Mouse (Mus musculus) CD8-positive naive resting alpha-beta T cell, adult 2 months (primary cell): ENCODE data around the gene Ap5b1.
A peak's percentile ranks its signal among the peaks of the same experiment; 100 is the strongest.

ENCODE experiments used
- DNase-seq, 2 experiments: peaks; one replicate each; pipeline ENCODE4 v3.0.0; 2022; ENCODE audit warnings: low read depth in 2 of 2, low spot score in 2 of 2

Ap5b1 gene

DNA sequence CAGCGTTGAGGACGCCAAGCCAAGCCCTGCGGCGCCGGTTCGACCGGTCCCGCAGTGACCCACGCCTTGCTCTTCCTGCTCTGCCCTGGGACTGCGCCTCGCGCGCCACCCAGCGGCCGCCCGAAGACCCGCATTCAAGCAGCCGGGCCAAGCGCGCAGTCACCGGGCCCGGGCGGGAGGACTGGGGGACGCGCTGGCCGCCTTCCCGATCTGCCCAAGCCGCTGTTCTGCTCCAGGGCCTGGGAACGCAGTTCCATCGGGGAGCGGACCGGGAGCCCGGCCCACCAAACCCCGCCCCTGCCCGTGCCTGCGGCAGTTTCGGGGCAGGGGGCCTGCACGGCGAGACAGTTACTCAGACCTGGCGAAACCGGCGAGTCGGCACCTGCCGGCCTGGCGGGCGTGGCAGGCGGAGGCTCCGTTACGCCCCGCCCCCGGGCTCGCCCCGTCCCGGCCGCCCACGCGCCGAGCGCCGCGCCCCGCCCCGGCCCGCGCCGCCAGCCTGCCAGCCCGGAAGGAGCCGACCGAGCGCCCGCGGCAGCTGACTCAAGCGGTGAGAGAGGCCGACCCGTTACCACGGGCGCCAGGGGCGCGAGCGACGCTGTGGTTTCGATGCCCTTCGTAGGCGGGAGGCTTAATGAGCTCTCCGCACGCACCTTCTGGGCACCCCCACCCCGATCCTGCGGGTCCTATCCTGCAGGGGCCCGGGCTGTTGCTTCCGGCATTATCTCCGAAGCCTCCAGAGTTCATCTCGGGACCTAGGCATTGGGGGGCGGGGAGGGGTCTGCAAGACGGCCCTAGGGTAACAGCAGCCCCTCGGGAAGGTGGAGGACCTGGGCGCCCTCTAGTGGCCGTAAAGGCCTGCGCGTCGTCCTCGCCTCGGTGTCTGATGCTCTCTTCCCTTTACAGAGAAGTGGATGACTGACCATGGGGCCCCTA is at the start of gene Ap5b1:
TSS of gene Ap5b1 (plus strand) at position 492 of the 936 bp plus-strand sequence.
- peak; percentile 84 to 89 for DNase-seq

- DNase-seq, result no peak
These were observed 49.1 kb upstream of the Ap5b1 start for GRCm38 (mm10) chr19:5518721-5519120.

DNA sequence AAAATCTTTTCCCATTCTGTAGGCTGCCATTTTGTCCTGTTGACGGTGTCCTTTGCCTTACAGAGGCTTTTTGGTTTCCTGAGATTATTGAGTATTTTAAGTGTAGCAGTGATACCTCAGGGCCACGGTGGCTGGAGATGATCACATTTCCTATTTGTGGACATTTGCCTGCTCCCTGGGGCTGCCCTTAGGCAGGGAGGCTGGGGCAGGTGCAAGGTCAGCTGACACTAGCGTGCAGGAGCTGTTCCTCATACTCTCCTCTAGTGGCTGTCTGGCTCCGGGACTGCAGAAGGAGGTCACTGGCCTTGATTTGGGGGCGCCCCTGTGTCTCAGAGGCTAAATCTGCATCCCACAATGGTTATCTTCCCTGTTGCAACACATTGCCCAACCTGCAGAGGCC is 42.6 kb upstream of the Ap5b1 start:
- no peak for DNase-seq

DNA sequence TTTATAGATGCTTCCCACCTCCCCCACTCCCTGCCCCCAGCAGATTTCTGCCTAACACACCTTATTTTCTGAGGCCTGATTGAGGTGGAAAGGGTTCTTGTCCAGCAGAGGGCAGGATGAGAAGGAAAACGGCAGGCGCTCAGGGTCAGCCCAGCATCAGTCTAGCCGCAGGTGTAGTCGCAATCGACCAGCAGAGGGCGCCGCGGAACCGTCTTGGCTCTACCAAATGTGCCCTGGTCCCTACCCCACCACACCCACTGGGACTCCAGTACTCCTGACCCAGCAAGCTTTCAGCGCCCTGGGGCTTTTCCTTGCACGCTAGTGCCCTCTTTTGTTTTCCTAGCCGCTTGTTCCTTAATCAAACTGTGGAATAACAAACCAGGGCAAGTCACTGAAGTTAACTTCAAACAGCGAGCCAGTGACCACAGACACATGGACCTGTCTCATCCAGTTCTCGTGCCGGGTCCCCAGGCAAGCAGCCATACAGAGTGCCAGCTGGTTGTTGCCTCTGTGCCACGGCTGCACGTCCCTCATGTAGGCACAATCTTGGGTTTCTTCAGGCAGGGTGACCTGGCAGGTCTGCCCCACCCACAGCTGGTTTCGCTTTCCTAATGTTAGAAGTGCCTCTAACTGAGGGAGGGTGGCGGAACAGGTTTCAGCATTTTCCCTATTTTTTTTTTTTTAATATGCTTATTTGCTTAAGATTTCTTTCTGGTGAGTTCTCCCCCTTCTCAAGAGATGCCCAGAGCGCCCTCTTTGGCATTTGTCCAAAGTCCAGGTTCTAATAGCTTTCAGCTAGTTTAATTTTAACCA is 38.3 kb upstream of the Ap5b1 start:
- peak; percentile 91 to 94 for DNase-seq

DNA sequence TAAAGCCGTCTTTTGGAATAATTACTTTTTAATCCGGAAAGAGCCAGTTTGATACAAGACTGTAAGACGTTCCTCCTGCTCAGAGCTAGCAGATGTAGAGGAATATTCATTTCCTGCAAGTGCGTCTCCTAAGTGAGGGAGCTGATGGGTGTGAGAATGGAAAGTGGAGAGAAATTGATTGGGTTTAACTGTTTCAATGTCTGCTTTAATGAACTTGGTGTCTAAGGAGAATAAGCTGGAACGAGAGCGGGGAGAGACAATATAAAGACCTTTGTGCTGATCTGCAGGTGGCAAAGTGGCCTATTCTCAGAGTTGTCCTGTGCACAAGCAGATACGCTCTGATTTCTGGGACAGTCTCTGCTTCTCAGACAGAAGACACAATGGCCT is 37.7 kb upstream of the Ap5b1 start:
- DNase-seq, result no peak

- DNase-seq, result peak; percentile 16 to 24
These were observed 35.3 kb upstream of the Ap5b1 start for GRCm38 (mm10) chr19:5532520-5532919.

GRCm38 (mm10) chr19:5538786-5539185 is 29.0 kb upstream of the Ap5b1 start:
- DNase-seq, result no peak

DNA sequence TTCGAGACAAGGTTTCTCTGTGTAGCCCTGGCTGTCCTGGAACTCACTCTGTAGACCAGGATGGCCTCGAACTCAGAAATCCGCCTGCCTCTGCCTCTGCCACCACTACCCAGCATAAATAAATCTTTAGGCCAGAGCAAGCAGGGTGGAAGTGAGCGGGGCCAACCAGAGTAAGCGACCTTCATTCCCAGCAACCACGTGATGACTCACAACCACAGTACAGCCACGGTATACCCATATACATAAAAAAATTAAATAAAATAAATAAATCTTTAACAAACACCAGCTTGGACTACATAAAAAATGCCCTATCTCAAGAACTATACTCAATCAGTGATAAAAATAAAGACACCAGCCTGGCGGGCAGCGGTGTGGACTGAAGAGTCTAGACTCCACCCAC is 24.5 kb upstream of the Ap5b1 start:
- no peak for DNase-seq

GRCm38 (mm10) chr19:5544031-5544430 is 23.8 kb upstream of the Ap5b1 start:
- no peak for DNase-seq

DNA sequence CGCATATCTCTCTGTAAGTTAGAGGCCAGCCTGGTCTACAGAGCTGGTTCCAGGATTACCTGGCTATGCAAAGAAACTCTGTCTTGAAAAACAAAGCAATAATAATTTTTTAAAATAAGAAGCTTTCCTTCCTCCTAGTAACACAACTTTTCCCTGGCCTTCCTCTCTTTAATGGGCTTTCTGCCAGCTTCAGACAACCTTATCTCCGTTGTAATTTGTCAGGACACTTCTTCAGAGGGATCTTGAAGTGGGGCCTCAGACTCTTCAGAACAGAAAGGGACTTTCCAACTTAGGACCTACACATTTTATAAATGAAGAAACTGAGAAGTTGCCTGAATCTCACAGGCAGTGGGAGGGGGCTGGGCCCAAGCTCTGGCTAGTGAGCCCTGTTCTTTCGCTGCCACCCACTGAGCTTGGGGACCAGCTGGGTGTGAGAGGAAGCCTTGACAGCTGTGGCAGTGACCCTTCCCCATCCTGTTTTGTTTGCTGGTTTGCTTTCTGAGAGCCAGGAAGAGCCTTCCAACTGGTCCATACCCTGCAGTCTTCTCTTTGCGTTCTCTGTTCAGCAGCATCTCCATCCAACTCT is 20.3 kb upstream of the Ap5b1 start:
- DNase-seq, result no peak

- no peak for DNase-seq
These were observed 14.0 kb upstream of the Ap5b1 start for GRCm38 (mm10) chr19:5553802-5554201.

DNA sequence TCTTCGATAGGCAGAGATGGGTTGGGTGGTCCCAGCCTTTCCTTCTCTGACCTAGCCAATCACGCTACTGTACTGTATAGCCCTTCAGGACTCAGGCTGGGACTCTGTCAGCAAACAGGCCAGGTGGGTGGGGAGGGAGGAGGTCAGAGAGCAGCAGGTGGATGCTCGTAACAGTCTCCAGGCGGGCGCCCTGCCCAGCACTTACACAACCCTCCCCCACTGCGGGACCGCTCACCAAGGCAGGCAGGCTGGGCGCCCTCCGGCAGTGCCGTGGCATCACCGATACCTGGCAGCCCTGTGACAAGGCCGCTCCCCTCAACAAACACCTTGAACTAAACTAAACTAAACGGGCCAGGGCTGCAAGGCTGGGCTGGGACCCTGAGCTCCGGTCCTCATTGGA is 13.6 kb upstream of the Ap5b1 start:
- no peak for DNase-seq

- no peak for DNase-seq
These were observed 9.7 kb upstream of the Ap5b1 start for GRCm38 (mm10) chr19:5558169-5558568.

DNA sequence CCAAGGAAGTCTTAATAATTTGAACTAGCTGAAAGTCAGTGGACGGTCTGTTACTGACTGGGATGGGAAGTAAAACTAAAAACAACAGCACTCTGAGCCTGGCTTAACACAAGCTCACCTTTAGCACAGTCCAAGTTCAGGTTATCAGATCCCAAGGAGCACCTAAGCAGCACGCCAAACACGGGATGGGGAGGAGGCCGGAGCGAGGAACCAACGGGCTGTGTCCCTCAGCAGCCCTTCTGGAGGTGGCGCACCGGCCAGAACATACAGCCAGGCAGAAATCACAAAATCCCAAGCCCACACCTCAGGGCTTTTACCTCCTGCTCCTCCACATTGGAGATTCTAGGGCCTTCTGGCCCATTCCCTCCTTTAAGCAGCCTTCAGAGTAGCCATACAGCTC is 9.1 kb upstream of the Ap5b1 start:
- DNase-seq, result no peak

DNA sequence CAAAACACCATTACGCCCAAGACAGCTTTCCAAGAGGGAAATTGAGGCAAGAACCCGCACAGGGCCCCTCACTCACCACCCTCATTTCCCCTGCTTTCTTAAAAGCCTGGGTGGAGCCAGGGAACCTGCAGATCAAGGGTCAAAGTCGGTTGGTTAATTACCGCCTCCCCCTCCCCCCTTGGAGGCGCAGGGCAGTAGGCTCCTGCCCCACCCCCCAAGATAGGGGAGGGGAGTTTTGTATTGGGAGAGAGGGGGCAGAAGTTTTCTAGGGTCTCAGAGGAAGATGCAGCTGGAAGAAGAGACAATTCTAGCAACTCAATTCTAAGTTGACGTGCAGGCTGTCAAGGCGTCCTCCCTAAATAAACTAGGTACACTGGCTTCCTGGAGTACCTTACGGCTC is 8.6 kb upstream of the Ap5b1 start:
- no peak for DNase-seq

DNA sequence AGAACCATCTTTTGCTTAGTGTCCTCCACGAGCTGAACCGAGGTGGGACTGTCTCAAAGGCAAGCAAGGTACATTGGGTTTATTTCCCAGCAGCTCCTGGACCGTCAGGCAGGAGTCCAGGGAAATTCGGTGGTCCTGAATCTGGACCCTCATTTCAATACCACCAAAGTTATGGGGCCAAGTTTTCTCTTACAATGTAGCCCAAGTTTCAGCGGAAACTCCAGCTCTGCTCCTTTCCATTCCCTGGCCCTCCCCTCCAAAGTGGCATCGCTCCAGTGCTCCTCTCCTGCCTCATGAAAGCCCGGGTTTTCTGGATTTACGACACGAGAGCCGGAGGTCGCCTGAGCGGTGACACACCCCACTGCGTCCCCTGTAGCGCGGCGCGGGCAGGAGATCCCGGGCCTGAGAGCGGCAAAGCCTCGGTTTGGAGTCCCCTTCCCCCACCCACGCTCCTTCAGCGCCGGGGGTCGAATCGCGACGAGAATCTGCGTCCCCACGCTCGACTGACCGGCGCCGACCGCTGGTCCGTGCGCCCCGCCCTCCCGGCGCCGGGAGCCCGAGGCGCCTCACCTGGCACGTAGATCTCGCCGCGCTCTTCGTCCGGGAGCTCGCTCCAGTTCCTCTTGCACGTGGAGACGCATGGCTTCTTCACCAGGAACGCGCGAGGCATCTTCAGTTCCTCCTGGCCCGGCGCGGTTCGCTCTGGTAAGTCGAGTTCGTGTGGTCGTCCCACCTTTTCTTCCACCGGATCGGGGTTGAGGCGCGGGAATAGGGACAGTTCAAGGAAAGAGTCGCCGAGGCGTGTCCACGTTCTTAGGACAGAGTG is 8.0 kb upstream of the Ap5b1 start:
- no peak for DNase-seq

DNA sequence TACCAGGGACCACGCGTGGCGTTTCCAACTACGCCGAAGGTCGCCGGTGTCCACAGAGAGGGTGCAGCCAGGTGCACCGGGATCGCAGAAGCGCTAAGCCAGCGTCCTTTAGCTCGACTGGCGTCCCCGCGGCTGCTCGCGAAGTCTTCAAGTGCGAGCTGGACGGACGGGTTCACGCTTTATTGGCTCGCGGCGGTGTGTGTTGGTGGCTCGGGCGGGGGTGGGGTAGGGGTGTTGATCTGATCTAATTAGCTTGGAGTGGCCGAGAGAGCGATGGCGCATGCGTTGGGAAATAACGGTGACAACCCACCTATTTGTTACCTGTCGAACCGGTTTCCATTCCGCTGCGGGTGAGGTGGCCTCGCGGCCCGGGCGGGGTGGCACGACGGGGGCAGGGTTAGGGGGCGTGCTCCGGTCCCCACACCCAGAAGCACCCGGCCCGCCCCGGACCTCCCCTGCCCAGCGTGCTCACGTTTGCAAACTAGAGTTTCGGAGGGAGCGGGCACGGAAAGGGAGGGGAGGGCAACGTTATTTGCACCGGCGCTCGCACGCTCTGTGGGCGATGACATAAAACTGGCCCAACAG is 7.3 kb upstream of the Ap5b1 start, which contains the start of gene Ovol1:
TSS of gene Ovol1 (minus strand) at position 190 of the 585 bp plus-strand sequence.
- no peak for DNase-seq

DNA sequence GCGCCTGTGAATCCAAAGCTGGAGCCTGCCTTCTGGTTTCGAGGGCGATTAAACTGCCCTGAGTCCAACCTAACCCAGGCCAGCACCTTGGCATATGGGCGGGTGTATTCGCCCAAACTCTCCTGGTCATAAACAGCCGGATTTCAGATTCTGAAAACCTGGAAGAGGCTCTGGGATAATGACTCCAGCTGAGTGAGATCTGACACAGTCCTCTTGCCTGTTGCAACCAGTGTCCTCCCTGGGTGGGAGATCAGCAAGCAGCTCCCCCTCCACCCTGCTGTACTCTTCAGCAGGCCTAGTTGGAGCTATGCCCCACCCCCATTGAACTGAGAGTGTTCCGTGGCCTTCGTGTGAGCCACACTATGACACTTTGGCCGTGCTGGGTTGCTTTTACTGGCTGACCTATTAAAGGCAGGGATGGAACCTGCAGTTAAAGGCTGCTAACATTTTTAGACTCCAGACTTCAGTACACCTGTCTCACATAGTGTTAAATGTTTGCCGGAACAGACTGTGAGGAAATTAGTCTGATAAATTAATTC is 6.5 kb upstream of the Ap5b1 start:
- no peak for DNase-seq

- no peak for DNase-seq
These were observed 5.9 kb upstream of the Ap5b1 start for GRCm38 (mm10) chr19:5561886-5562285.

DNA sequence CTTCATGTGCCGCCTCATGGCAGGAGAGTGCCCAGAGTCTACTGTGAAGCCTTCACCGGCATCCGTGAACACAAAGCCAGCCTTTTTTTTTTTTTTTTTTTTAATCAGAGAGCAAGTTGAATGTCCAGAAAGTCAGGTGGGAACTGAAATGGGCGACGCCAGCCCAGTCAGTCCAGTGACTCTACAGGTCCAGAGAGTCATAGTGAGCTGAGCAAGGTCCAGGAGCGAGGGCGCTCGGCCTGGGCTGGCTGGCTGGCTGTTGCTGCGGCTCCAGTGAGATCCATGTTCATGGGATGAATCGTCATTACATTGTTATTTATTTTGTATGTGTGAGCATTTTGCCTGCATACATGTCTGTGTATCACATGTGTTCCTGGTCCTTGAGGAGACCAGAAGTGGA is 5.0 kb upstream of the Ap5b1 start:
- DNase-seq, result no peak
